Mouse (Mus musculus) heart, adult 2 months (tissue): ENCODE measurements at regions not wholly inside any gene's neighbourhood (a gene's known extent, or its start where the extent isn't known, plus 50 kb on each side); places are given as distances from the start of the nearest gene placed in this dataset.

Experiments
- CTCF ChIP-seq: fragments of 200-600 bp; IDR thresholded peaks from 2 replicates; pipeline ENCODE4 v1.8.1; 2022; ENCODE audit warnings: antibody characterized with exemption, mild to moderate bottlenecking, moderate library complexity
- POLR2A ChIP-seq: fragments of 200-500 bp; IDR thresholded peaks from 2 replicates; pipeline ENCODE4 v1.6.1; 2011; ENCODE audit warnings: mild to moderate bottlenecking, low read depth, low read length, control low read depth; ENCODE audit not compliant: insufficient read depth

- TF ChIP-seq POLR2A (no peak), CTCF (no peak)
These were observed 118.3 kb upstream of the Nectin3 start for GRCm38 (mm10) chr16:46616606-46617005.
